Mouse (Mus musculus) heart, adult 2 months (tissue): Measurements from ENCODE around the gene Dock2. TPM values are rescaled to one million over a fixed set of nuclear protein-coding genes. Genes with fewer than 3 reads are reported as not detected.

Experiments used
- DNase-seq, 2 experiments: peaks; one replicate each; pipeline ENCODE4 v3.0.0; 2021
- H3K27ac ChIP-seq: fragments of 200-600 bp; 2 replicates; pipeline ENCODE4 v1.8.1; 2022
- H3K27me3 ChIP-seq: fragments of 200-500 bp; 2 replicates; pipeline ENCODE4 v1.6.1; 2012; ENCODE audit warnings: mild to moderate bottlenecking, low read length, inconsistent platforms, mixed read lengths; ENCODE audit not compliant: control insufficient read depth, insufficient read depth
- H3K36me3 ChIP-seq: fragments of 200-500 bp; 2 replicates; pipeline ENCODE4 v1.6.1; 2012; ENCODE audit warnings: low read length, inconsistent platforms; ENCODE audit not compliant: control insufficient read depth, insufficient read depth
- H3K4me1 ChIP-seq: fragments of 200-500 bp; 2 replicates; pipeline ENCODE4 v1.6.1; 2011; ENCODE audit warnings: low read length; ENCODE audit not compliant: control insufficient read depth, insufficient read depth
- H3K4me3 ChIP-seq: fragments of 200-600 bp; 2 replicates; pipeline ENCODE4 v1.8.1; 2022
- H3K79me2 ChIP-seq: fragments of 200-500 bp; replicated peaks from 2 replicates; pipeline ENCODE4 v1.6.1; 2012; ENCODE audit warnings: mild to moderate bottlenecking, inconsistent platforms, low read length, moderate library complexity, mixed read lengths; ENCODE audit not compliant: control insufficient read depth, insufficient read depth
- H3K9ac ChIP-seq: fragments of 200-500 bp; 2 replicates; pipeline ENCODE4 v1.6.1; 2012; ENCODE audit warnings: low read depth, mild to moderate bottlenecking, control low read depth, inconsistent platforms, low read length, mixed read lengths
- CTCF ChIP-seq: fragments of 200-600 bp; IDR thresholded peaks from 2 replicates; pipeline ENCODE4 v1.8.1; 2022; ENCODE audit warnings: antibody characterized with exemption, mild to moderate bottlenecking, moderate library complexity
- EP300 ChIP-seq: fragments of 200-500 bp; IDR thresholded peaks from 2 replicates; pipeline ENCODE4 v1.6.1; 2011; ENCODE audit warnings: low read depth, low read length, control low read depth; ENCODE audit not compliant: insufficient read depth
- POLR2A ChIP-seq: fragments of 200-500 bp; IDR thresholded peaks from 2 replicates; pipeline ENCODE4 v1.6.1; 2011; ENCODE audit warnings: mild to moderate bottlenecking, low read depth, low read length, control low read depth; ENCODE audit not compliant: insufficient read depth
- WGBS: fragments of 180-500 bp; shearing (Covaris S2); methylation state at CpG from one replicate; pipeline ENCODE4 v1.1.7; 2018; 5-methylcytosine and 5-hydroxymethylcytosine counted together
- intact Hi-C: fragments of 180-260 bp; cut with DNase I; formaldehyde crosslinking; loops from one replicate; pipeline ENCODE4 v1.15.1; 2025
- polyA plus RNA-seq: library from polyadenylated mRNA; depleted of rRNA; stranded (reverse); fragments of >200 nt; gene quantifications from 2 replicates; pipeline ENCODE4 v1.2.3, GENCODE M21; 2012
- total RNA-seq, 2 experiments: library from RNA; stranded (reverse); gene quantifications; 2 replicates each; pipeline ENCODE4 v1.2.3; 2021

Dock2 gene
- total and polyA plus RNA-seq, 3 experiments: 1.7 to 3.4 (median 2.3) TPM

DNA sequence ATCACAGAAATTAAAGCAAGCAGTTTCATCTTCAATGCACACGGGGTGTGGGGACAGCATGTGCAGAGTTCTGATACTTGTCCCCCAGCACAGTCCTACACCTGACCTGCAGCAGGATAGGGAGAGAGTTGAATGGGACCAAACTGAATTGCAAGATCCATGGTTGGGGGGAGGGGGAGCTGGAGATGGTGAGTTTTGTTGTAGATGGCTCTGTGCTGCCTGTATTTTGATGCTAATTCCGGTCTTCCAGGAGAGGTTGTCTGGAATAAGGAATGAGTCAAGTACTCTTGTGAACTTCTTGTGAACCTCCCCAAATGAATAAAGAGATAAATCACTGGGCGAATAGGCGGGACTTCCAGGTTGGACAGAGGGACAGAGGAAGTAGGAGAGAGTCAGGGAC lies 289.0 kb downstream of the Dock2 start:
- H3K9ac ChIP-seq: no peak overlapping the region
- WGBS: 74% methylated on average over 4 of the region's 4 CpGs
- no peak for TF ChIP-seq EP300
- no peak for TF ChIP-seq POLR2A
- TF ChIP-seq CTCF: no peak
- no peak overlapping the region for H3K4me3 ChIP-seq
- H3K4me1 ChIP-seq: no peaks in the 10 kb centered on the region
- H3K27ac ChIP-seq: no peak overlapping the region
- H3K36me3 ChIP-seq: no peaks in the 10 kb centered on the region
- no peaks in the 10 kb centered on the region for H3K79me2 ChIP-seq
- intact Hi-C loops: no loop called here
- no peak for DNase-seq
- no peaks in the 10 kb centered on the region for H3K27me3 ChIP-seq

DNA sequence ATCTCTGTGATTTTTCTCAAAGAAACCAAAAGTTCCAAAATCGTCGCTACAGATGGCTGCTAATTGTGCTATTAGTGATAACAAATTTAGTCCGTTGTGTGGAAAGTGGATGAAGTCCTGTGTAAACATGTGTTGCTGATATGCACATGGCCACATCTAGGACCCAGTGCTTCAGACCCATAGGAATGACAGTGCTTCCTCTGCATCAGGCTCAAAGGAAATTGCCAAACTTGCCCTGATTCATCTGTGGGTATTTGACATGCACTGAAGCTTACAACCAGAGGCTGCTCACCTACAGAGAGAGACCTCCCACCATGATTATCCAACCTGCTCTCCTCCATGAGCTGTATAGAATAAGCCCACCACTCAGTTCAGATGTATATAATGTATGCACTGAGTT lies 290.7 kb downstream of the Dock2 start:
- Histone ChIP-seq H3K9ac (no peak overlapping the region), H3K36me3 (no peaks in the 10 kb centered on the region), H3K27ac (no peak overlapping the region), H3K4me3 (no peak overlapping the region), H3K27me3 (no peaks in the 10 kb centered on the region), H3K4me1 (no peaks in the 10 kb centered on the region), H3K79me2 (no peaks in the 10 kb centered on the region)
- 59% methylated on average over 3 of the region's 3 CpGs for WGBS
- no peak for TF ChIP-seq EP300
- no peak for TF ChIP-seq CTCF
- no peak for TF ChIP-seq POLR2A
- DNase-seq: no peak
- intact Hi-C loops: no loop called here

DNA sequence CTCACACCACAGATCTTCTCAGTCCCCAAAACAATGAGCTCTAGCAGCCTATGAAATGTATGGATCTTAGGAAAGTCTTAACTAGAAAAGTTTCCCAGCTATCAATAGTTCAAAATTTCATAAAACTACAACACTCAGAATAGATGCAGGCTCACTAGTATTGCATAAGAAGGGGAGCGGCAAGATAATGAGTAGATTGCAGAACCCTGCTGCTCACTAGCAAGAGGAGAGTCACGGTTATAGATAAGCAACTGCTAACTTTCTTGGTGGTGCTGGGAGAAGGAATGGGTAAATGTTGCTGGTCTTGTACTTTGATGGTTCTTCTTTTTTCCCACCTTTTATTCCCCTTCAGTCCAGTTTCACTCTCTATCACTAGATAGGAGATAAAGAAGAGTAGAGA lies 291.5 kb downstream of the Dock2 start:
- Histone ChIP-seq H3K36me3 (no peaks in the 10 kb centered on the region), H3K4me1 (no peaks in the 10 kb centered on the region), H3K9ac (no peak overlapping the region), H3K27ac (no peak overlapping the region), H3K79me2 (no peaks in the 10 kb centered on the region), H3K4me3 (no peak overlapping the region), H3K27me3 (no peaks in the 10 kb centered on the region)
- intact Hi-C loops: no loop called here
- WGBS: 68% methylated on average over 2 of the region's 2 CpGs
- TF ChIP-seq CTCF (no peak), EP300 (no peak), POLR2A (no peak)
- no peak for DNase-seq

DNA sequence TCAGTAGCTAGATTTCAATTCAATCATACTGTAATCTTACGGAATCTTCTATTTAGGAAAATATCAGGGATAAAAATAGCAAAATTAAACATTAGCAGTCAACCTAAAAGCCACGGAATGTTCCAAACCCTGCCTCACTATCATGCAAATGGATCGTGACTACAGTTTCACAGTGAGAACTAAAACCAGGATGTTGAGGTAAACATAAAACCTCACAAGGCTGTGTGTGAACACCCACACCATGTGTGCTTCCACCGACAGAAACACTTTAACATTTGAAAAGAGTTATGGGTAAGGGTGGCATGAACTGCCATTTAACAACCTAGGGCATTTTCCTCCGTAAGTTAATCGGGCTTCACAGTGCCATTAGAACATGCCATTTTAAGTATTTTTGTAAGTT lies 294.1 kb downstream of the Dock2 start:
- H3K9ac ChIP-seq: no peak overlapping the region
- DNase-seq: no peak
- no peaks in the 10 kb centered on the region for H3K4me1 ChIP-seq
- intact Hi-C loops: no loop called here
- no peak overlapping the region for H3K4me3 ChIP-seq
- H3K36me3 ChIP-seq: no peaks in the 10 kb centered on the region
- no peak overlapping the region for H3K27ac ChIP-seq
- H3K27me3 ChIP-seq: no peaks in the 10 kb centered on the region
- TF ChIP-seq CTCF (no peak), POLR2A (no peak), EP300 (no peak)
- 82% methylated on average over 6 of the region's 6 CpGs for whole genome bisulfite sequencing
- H3K79me2 ChIP-seq: no peaks in the 10 kb centered on the region

DNA sequence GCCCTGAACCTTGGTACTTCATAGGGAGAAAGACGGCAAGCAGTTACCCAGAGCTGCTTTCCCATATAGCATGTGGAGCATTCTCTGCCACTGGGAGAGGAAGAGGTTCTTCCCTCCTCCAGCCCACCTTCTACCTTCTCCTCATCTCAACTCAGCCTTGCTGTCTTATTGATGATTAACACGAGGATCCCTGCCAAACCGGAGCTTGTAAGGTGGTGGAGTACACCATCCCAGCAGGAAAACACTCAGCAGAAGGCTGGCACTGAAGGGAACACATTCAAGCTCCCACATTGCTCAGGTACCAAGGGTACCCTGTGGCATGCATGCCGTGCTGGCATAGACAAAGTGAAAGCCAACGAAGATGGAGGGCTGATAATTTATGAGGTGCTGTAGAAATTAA lies 304.4 kb downstream of the Dock2 start:
- H3K4me3 ChIP-seq: no peak overlapping the region
- 70% methylated on average over 5 of the region's 5 CpGs for WGBS

DNA sequence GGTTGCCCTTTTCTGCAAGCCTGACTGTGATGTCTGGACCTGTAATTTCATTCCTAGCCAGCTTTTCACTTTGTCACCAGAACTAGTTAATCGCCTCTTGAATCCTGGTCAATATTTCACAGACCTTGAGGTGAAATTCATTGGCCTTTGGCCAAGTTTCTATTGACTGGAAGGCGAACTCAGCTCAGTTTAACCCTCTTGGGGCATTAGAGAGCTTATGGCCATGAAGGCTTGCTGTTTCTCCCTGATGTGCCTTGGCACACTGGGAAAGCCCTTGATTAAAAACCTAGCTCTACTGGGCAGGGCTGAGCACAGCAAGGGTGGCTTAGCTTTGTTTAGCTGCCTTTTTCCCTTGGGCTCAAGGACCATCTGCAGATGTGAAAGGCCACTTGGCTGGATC lies 313.9 kb downstream of the Dock2 start:
- Histone ChIP-seq H3K79me2 (no peaks in the 10 kb centered on the region), H3K4me1 (no peaks in the 10 kb centered on the region), H3K9ac (no peak overlapping the region), H3K27me3 (no peaks in the 10 kb centered on the region), H3K36me3 (no peaks in the 10 kb centered on the region), H3K4me3 (no peak overlapping the region), H3K27ac (no peak overlapping the region)
- intact Hi-C loops: no loop called here
- no peak for DNase-seq
- TF ChIP-seq POLR2A: no peak
- TF ChIP-seq CTCF: no peak
- TF ChIP-seq EP300: no peak
- WGBS: 48% methylated on average over 2 of the region's 2 CpGs

More for the DNA sequence above, 304.4 kb downstream of the Dock2 start:
- TF ChIP-seq POLR2A (no peak), EP300 (no peak), CTCF (no peak)
- Histone ChIP-seq H3K79me2 (no peaks in the 10 kb centered on the region), H3K27ac (no peak overlapping the region), H3K36me3 (no peaks in the 10 kb centered on the region), H3K27me3 (no peaks in the 10 kb centered on the region), H3K9ac (no peak overlapping the region), H3K4me1 (no peaks in the 10 kb centered on the region)
- DNase-seq: no peak
- intact Hi-C loops: no loop called here
